Mouse (Mus musculus) megakaryocyte, embryonic 14.5 days (primary cell): Measurements from ENCODE around the gene Izumo1. TPM values are rescaled to one million over a fixed set of nuclear protein-coding genes. Genes with fewer than 3 reads are reported as not detected.

Experiments
- H3K27me3 ChIP-seq: replicated peaks from 2 replicates; pipeline ENCODE3; 2012; ENCODE audit warnings: inconsistent platforms
- H3K36me3 ChIP-seq: replicated peaks from 2 replicates; pipeline ENCODE3; 2012; ENCODE audit warnings: low read length, inconsistent platforms, mixed read lengths
- H3K4me1 ChIP-seq: 2 replicates; pipeline ENCODE4 v1.6.1; 2012; ENCODE audit warnings: inconsistent platforms
- H3K4me3 ChIP-seq: replicated peaks from 2 replicates; pipeline ENCODE3; 2012; ENCODE audit warnings: moderate library complexity, mild to moderate bottlenecking, inconsistent platforms
- H3K9me3 ChIP-seq: 2 replicates; pipeline ENCODE4 v1.6.1; 2012; ENCODE audit warnings: inconsistent platforms
- FLI1 ChIP-seq: IDR thresholded peaks from 2 replicates; pipeline ENCODE4 v1.6.1; 2012; ENCODE audit warnings: low read length, inconsistent platforms, mixed read lengths
- GATA1 ChIP-seq: IDR thresholded peaks from 3 replicates; pipeline ENCODE4 v1.6.1; 2012; ENCODE audit warnings: mixed read lengths, low read length, inconsistent platforms, borderline replicate concordance
- polyA plus RNA-seq: library from polyadenylated mRNA; stranded (reverse); fragments of >175 nt; gene quantifications from 2 replicates; pipeline ENCODE4 v1.2.3, GENCODE M21; 2012; ENCODE audit warnings: low replicate concordance; ENCODE audit not compliant: insufficient read depth

The Izumo1 gene
- not detected in 2 replicates for polyA plus RNA-seq

GRCm38 (mm10) chr7:45621443-45621842, at the start of gene Izumo1:
Izumo1 (plus strand) TSS chr7:45621811.
- H3K27me3 ChIP-seq: peaks cover 67% of the 10 kb centered on the region
- H3K9me3 ChIP-seq: peaks cover 15% of the 10 kb centered on the region
- H3K4me1 ChIP-seq: peaks cover 21% of the 10 kb centered on the region
- no peaks in the 10 kb centered on the region for H3K36me3 ChIP-seq
- TF ChIP-seq GATA1: no peak
- no peak for TF ChIP-seq FLI1
- H3K4me3 ChIP-seq: peak within 1 kb of the TSS; percentile 67

GRCm38 (mm10) chr7:45571966-45572365, 49.6 kb upstream of the Izumo1 start:
- Histone ChIP-seq H3K36me3 (peaks cover 46% of the 10 kb centered on the region), H3K4me1 (peaks cover 76% of the 10 kb centered on the region), H3K9me3 (no peaks in the 10 kb centered on the region), H3K27me3 (no peaks in the 10 kb centered on the region), H3K4me3 (peak overlapping the region; percentile 95)
- TF ChIP-seq GATA1 (no peak), FLI1 (no peak)

DNA sequence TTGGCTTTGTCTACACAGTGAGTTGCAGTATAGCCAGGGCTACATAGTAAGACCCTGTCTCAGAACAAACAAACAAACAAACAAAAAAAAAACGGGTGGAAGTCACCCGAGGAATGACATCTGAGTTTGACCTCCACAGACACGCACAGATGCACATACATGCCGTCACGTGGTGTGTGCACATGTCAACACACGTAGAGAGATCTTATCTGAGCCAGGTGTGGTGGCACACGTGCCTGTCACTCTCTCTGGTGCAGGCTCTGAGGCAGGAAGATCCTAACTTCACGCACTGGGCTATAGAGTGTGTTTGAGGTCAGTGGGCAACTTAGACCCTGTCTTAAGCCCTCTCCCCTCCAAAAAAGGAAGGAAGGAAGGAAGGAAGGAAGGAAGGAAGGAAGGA, 47.7 kb upstream of the Izumo1 start:
- Histone ChIP-seq H3K4me3 (no peak overlapping the region), H3K4me1 (peaks cover 56% of the 10 kb centered on the region)
- TF ChIP-seq GATA1 (no peak), FLI1 (no peak)

GRCm38 (mm10) chr7:45574472-45575379, 46.9 kb upstream of the Izumo1 start:
- H3K4me3 ChIP-seq: no peak overlapping the region
- TF ChIP-seq GATA1 (no peak), FLI1 (no peak)
- peaks cover 49% of the 10 kb centered on the region for H3K4me1 ChIP-seq
- peaks cover 64% of the 10 kb centered on the region for H3K36me3 ChIP-seq
- H3K9me3 ChIP-seq: no peaks in the 10 kb centered on the region
- no peaks in the 10 kb centered on the region for H3K27me3 ChIP-seq

More for the DNA sequence above, 47.7 kb upstream of the Izumo1 start:
- H3K9me3 ChIP-seq: no peaks in the 10 kb centered on the region
- H3K27me3 ChIP-seq: no peaks in the 10 kb centered on the region
- peaks cover 60% of the 10 kb centered on the region for H3K36me3 ChIP-seq

GRCm38 (mm10) chr7:45585923-45586322, 35.7 kb upstream of the Izumo1 start:
- Histone ChIP-seq H3K4me1 (peaks cover 11% of the 10 kb centered on the region), H3K4me3 (no peak overlapping the region), H3K9me3 (no peaks in the 10 kb centered on the region; the same call in 1 of the 2 replicates), H3K36me3 (peaks cover 91% of the 10 kb centered on the region), H3K27me3 (no peaks in the 10 kb centered on the region)
- TF ChIP-seq FLI1: no peak
- no peak for TF ChIP-seq GATA1

GRCm38 (mm10) chr7:45587631-45588592, 33.7 kb upstream of the Izumo1 start:
- Histone ChIP-seq H3K4me3 (no peak overlapping the region), H3K27me3 (no peaks in the 10 kb centered on the region), H3K36me3 (peaks cover 76% of the 10 kb centered on the region), H3K9me3 (no peaks in the 10 kb centered on the region; the same call in 1 of the 2 replicates), H3K4me1 (peaks cover 18% of the 10 kb centered on the region)
- TF ChIP-seq FLI1 (no peak), GATA1 (no peak)

- TF ChIP-seq GATA1 (no peak), FLI1 (no peak)
- Histone ChIP-seq H3K4me1 (peaks cover 22% of the 10 kb centered on the region), H3K36me3 (peaks cover 68% of the 10 kb centered on the region), H3K27me3 (no peaks in the 10 kb centered on the region), H3K9me3 (no peaks in the 10 kb centered on the region; the same call in 1 of the 2 replicates), H3K4me3 (peak overlapping the region; percentile 90)
These were observed 32.4 kb upstream of the Izumo1 start for GRCm38 (mm10) chr7:45589173-45589572.

GRCm38 (mm10) chr7:45589898-45590297, 31.7 kb upstream of the Izumo1 start:
- Histone ChIP-seq H3K9me3 (no peaks in the 10 kb centered on the region; the same call in 1 of the 2 replicates), H3K36me3 (peaks cover 60% of the 10 kb centered on the region), H3K4me3 (no peak overlapping the region), H3K27me3 (no peaks in the 10 kb centered on the region), H3K4me1 (peaks cover 24% of the 10 kb centered on the region)
- TF ChIP-seq FLI1: no peak
- TF ChIP-seq GATA1: no peak

GRCm38 (mm10) chr7:45590874-45591273, 30.7 kb upstream of the Izumo1 start:
- Histone ChIP-seq H3K36me3 (peaks cover 51% of the 10 kb centered on the region), H3K27me3 (peaks cover 9% of the 10 kb centered on the region), H3K4me1 (peaks cover 31% of the 10 kb centered on the region), H3K9me3 (no peaks in the 10 kb centered on the region; the same call in 1 of the 2 replicates), H3K4me3 (no peak overlapping the region)
- TF ChIP-seq FLI1 (no peak), GATA1 (no peak)
